Mouse (Mus musculus) bone marrow macrophage, adult 2 months (primary cell): ENCODE data around the gene Gpatch4.

Experiments
- CTCF ChIP-seq: IDR thresholded peaks from 2 replicates; pipeline ENCODE4 v1.5.1; 2012; ENCODE audit warnings: low read depth, mild to moderate bottlenecking, low read length, moderate library complexity
- POLR2A ChIP-seq: IDR thresholded peaks from 2 replicates; pipeline ENCODE4 v1.6.1; 2012; ENCODE audit warnings: mild to moderate bottlenecking, low read depth, low read length, borderline replicate concordance

GRCm38 (mm10) chr3:88081345-88082223 lies 38.7 kb downstream of the Gpatch4 start, which contains the start of gene Iqgap3:
- TF ChIP-seq POLR2A (no peak), CTCF (no peak)
